Mouse (Mus musculus) lung, postnatal 10 days (tissue): ENCODE measurements around the gene 1700001P01Rik.

ENCODE experiments used
- DNase-seq: peaks from one replicate; pipeline ENCODE4 v3.0.0; 2021

1700001P01Rik gene

GRCm38 (mm10) chr11:97775808-97776496 is at the start of gene 1700001P01Rik:
Gene 1700001P01Rik (minus strand): TSS chr11:97775918.
- no peak for DNase-seq

- DNase-seq: peak; percentile 65
Measured at GRCm38 (mm10) chr11:97825295-97825694, 49.6 kb upstream of the 1700001P01Rik start.

- peak; percentile 79 for DNase-seq
Measured at GRCm38 (mm10) chr11:97824895-97825294, 49.2 kb upstream of the 1700001P01Rik start.

DNA sequence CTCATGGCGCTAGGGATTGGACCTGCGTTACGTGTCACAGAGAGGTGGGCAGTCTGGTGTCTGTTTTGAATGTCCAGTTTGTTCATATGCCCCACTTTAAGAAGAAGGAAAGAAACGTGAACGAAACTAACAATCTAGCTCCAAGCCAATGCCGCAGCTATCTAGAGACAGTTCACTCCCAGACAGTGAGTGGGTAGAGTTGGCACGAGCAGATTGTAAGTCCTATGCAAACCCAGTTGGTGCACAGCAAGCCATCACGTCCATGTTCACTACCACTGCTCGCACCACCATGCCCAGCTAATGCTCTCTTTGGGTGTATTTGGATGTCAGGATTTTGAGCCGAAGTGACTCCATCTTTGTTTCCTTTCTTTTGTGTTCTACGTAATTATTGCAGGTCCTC is 48.5 kb upstream of the 1700001P01Rik start:
- no peak for DNase-seq

- peak; percentile 56 for DNase-seq
Measured at GRCm38 (mm10) chr11:97822840-97823603, 47.3 kb upstream of the 1700001P01Rik start.

- no peak for DNase-seq
Measured at GRCm38 (mm10) chr11:97821401-97822064, 45.8 kb upstream of the 1700001P01Rik start.

DNA sequence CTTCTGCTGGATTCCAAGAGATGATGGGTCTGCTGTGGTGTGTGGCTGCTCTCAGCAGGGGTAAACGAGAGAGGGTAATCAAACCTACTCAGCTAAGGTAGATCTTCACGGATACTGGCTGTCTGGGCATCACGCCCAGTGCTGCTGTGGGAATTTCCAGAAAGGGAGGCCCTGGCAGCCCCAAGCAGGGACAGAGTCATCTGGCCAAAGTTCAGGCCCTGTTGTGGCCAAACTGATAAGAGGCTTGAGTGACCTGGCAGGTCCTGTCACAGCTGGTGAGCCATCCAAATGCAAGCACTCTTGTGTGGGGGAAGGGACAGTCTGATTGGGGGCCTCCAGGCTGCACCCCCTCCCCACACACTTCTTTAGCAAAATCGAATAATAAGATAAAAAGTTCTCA is 45.1 kb upstream of the 1700001P01Rik start:
- DNase-seq: no peak

- DNase-seq: no peak
Measured at GRCm38 (mm10) chr11:97819923-97820322, 44.2 kb upstream of the 1700001P01Rik start.

DNA sequence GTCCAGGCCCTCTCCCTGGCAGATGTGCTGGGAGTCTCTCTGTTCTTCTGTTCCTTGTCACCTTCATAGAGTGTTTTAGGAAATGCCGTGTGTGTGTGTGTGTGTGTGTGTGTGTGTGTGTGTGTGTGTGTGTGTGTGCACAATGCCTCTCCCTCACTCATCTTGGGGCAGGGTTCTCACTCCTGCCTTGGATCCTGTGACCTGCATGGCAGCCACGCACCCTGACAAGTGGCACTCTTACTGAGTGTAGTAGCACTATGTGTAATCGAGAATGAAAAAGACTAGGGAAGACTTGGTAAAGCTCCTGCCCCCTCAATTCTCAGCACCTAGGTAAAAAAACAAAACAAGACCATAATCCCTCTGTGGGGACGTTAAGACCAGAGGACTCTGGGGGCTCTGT is 43.4 kb upstream of the 1700001P01Rik start:
- DNase-seq: no peak

- peak; percentile 80 for DNase-seq
Measured at GRCm38 (mm10) chr11:97818571-97818970, 42.9 kb upstream of the 1700001P01Rik start.

GRCm38 (mm10) chr11:97818003-97818402 is 42.3 kb upstream of the 1700001P01Rik start:
- no peak for DNase-seq

GRCm38 (mm10) chr11:97817379-97817778 is 41.7 kb upstream of the 1700001P01Rik start:
- DNase-seq: no peak

DNA sequence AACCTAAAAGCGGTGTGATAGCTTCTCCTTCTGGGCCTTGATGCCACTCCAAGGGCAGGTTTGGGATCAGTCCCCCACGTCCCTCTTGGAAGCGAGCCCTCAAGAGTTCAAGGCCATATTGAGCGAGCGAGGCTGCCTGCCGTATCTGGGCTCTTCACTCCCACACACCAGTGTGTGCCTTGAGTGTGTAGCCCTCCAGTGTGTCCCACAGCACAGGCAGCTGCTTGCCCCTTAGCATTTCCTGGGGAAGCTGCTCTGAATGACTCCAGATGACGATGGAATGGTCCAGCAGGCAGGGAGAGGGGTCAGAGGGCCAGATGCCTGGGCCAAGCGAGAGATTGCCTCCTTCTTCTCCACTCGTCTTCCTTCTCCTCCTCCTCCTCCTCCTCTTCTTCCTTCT is 41.2 kb upstream of the 1700001P01Rik start:
- DNase-seq: no peak

- DNase-seq: no peak
Measured at GRCm38 (mm10) chr11:97816176-97816575, 40.5 kb upstream of the 1700001P01Rik start.

GRCm38 (mm10) chr11:97815736-97816135 is 40.0 kb upstream of the 1700001P01Rik start:
- DNase-seq: no peak

- DNase-seq: no peak
Measured at GRCm38 (mm10) chr11:97813746-97814515, 38.2 kb upstream of the 1700001P01Rik start.

DNA sequence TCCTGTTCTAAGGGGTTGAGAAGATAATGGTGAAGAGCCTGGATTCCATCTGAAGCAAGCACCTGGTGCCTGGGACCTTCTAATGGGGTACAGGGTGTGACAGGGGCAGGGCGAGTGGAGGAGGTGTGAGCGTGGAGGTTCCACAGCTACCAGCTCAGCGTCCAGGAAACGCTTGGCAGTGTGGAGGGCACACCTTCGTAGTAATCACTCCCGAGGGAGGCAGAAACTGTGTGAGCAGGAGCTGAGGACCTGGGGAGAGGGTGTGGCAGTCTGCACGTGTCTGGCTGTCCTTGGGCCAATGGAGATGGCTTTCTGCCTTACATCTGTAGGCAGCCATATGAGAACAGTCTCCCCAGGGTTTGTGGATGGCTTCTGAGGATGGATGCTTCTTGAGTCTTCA is 37.4 kb upstream of the 1700001P01Rik start:
- no peak for DNase-seq

DNA sequence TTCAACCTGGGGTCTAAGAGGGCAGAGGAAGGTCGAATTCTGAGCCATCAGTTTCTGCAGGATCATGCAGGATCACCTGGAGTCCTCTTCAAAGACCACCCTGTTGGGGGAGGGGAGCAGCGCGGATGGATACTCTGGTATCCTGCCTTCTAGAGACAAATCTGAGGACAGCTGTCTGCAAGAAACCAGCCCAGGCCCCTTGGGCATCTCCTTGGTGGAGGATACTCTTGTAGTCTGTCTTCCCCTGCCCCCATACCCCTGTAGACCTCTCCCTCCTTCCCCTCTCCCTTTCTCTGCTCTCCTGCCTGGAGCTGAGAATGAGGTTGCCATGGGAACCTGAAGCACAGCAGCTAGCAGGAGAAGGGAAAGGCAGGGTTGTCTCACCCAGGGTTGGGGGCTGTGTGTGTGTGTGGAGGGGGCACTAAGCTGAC is 36.8 kb upstream of the 1700001P01Rik start:
- no peak for DNase-seq

- DNase-seq: no peak
Measured at GRCm38 (mm10) chr11:97811569-97812362, 36.0 kb upstream of the 1700001P01Rik start.

DNA sequence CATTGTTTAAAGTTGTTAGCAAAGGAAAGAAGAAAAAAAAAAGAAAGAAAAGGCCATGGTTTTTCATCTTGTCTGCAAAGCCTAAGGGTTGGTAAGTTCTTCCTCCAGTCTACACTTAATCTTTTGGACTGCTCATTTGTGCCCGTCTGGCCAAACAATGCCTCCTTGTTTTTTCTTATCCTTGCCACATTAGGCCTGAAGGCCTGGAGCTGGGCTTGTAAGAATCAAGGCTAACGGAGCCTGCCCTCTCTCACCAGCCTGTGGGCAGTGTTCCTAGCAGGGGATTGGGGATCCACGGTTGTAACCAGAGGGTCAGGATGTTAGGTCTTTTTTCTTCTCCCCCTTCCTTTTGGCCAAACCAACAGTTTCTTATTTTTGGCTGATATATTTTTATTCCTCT is 35.3 kb upstream of the 1700001P01Rik start:
- no peak for DNase-seq

DNA sequence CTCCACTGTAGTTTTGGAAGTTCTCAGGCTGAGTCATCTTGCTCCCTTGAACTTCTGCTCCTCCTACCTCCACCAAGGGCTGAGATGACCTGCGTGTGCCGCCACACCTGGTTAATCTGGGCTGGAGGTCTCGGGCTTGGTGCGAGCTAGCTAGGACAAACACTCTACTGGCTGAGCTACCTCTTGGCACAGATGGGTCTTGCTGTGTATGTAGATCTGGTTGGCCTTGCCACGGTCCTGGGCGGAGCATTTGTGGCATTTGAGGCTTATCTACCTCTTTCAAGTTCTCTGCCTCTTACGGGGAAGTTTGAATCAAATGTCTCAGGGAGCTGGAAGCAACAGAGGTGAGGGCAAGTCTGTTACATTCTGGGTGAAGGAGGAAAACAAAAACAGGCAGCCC is 34.6 kb upstream of the 1700001P01Rik start:
- peak; percentile 59 for DNase-seq
